Mouse (Mus musculus) heart, adult 18-20 months (tissue): ENCODE data around the gene Olfr1178. TPM values are rescaled to one million over a fixed set of nuclear protein-coding genes. Genes with fewer than 3 reads are reported as not detected.

Experiments
- DNase-seq, 2 experiments: peaks; one replicate each; pipeline ENCODE4 v3.0.0; 2021 to 2022; ENCODE audit warnings: mixed read lengths in 1 of 2
- long read RNA-seq, 2 experiments: library from polyadenylated mRNA; stranded (forward); transcript quantifications; one replicate each; pipeline ENCODE4 v2.0.0; 2021
- total RNA-seq, 2 experiments: library from RNA; stranded (reverse); gene quantifications; 2 replicates each; pipeline ENCODE4 v1.2.3; 2021

The Olfr1178 gene
- total RNA-seq: not detected
- long read RNA-seq, experiment 1: 0 reads
- long read RNA-seq, experiment 2: 0 reads

DNA sequence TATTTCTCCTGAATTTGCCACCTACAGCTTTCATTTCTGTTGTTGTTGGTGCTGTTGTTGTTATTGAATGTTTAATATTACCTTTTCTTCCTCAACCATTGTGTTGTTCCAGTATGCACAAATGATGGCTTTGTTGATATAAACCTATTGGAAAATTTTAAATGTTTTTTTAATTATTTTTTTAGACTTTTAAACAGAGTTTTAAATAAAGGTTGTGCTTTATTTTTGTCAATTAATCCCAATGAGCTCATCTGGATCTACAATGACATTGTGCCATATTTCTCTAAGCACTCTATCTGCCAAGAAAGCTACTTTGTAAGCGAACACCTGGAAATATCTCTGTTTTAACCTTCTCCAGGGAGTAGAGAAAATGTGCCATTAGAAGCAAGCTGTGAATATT is at the start of gene Olfr1178:
Gene Olfr1178, plus strand, starts transcription at position 301 of the 400 bp plus-strand sequence.
- no peak for DNase-seq

DNA sequence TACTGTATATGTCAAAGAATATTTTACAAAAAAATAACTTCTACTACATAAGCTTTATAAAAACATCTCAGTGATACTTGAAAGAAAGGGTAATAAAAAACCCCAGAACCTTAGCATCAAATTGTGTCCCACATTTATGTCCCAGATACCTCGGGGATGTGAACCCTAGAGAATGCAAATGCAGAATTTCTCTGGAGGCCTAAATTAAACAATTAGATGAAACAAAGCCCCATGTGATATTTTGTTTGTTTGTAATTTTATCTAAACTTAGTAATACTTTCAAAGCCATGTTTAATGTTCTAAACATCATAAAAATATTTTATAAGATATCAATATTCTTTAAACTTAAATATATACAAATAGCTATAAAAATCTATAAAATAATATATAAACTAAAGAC is 40.5 kb upstream of the Olfr1178 start, which contains the start of gene Olfr1177-ps:
Gene Olfr1177-ps, minus strand, starts transcription at position 101 of the 400 bp plus-strand sequence.
- no peak for DNase-seq

DNA sequence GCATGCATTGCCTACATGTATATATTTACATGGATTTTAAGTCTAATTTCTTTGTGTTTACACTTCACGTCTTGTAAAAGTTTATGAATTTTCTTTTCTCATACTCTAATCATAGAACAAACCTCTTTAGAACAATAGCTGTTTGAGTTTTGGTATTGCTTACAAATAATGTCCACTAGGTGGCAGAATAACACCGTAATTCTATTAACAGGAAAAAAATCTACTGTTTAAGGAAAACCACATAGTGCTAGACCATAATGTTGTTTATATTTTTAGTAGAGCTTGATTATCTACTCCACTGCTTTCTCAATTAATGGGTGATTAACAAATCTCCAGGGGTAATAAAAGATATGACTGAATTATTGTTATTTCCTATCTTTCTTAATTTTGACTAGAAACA is 30.6 kb upstream of the Olfr1178 start:
- peak in 1 of 2 experiments; percentile 4 for DNase-seq

DNA sequence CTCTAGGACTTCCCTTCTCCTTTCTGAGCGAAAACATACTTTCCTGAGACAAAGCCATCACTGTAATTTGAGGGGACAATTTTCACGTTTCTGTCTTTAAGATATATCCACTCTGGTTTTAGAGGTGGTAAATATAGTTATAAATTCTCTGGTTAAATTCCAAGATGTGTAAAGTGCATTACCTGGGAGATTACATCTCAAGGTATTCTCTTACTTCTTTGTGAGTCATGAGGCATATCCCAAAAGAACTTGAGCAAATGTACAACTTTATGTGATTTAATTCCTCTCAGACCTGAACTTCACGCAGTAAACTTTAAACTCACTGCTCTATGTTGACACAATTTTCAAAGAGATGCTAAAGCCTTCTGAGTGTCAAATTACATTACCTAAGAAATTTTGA is 19.5 kb downstream of the Olfr1178 start, which contains the start of gene Olfr1179:
Gene Olfr1179, minus strand, starts transcription at position 101 of the 400 bp plus-strand sequence.
- DNase-seq: no peak

DNA sequence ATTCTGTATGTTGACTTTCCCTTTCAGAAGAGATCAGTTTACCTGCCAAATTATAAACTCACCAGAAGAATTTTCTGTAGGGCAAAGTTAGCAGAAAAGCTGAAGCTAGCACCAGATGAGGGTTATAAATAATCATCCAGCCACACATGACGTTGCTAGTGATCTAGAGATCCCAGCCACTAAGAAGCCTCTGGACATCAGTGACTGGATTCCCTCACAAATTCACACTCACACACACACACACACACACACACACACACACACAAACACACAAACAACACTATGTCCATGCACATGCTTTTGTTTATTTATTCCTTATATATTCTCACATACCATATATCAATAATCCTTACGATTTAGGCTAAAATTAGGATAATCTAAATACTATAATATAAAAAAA is 32.2 kb downstream of the Olfr1178 start, which contains the start of gene Olfr1180:
Gene Olfr1180, minus strand, starts transcription at position 101 of the 400 bp plus-strand sequence.
- no peak for DNase-seq

DNA sequence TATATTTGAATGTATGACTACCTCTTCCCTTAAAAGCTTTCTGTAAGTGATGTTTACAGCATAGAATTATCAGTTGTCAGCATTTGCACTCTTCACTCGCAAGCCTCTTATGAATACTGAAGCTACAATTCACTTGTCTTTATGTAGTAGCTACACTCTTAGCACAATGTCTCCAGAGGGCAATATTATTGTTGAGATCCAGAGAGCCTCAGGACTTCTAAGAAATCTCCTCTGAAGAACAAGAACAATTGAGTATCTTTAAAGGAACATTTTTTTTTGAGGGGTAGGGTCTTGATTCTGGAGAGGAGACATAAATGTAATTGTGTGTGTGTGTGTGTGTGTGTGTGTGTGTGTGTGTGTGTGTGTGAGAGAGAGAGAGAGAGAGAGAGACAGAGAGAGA is 39.2 kb downstream of the Olfr1178 start, which contains the start of gene Olfr1181:
Gene Olfr1181, minus strand, starts transcription at position 101 of the 400 bp plus-strand sequence.
- no peak for DNase-seq

DNA sequence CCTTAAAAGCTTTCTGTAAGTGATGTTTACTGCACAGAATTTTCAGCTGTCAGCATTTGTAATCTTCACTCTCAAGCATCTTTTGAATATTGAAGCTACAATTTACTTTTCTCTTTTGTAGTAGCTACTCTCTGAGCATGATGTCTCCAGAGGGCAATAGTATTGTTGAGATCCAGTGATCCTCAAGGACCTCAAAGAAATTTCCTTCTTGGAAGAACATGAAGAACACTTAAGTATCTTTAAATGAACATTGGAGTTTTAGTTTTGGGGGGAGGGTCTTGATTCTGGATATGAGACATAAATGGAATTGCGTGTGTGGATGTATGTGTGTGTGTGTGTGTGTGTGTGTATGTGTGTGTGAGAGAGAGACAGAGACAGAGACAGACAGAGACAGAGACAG is 62.2 kb downstream of the Olfr1178 start, which contains the start of gene Gm13757:
Gene Gm13757, minus strand, starts transcription at position 101 of the 400 bp plus-strand sequence.
- DNase-seq: no peak

Other genes with a start within 250 kb of the Olfr1178 start
- not detected for gene Olfr1167, start 231.9 kb upstream of the Olfr1178 start, total RNA-seq
- not detected for gene Olfr1168, start 205.2 kb upstream of the Olfr1178 start, total RNA-seq
- gene Olfr1170, start 158.7 kb upstream of the Olfr1178 start, total RNA-seq: not detected
- not detected for gene Olfr1173, start 107.2 kb upstream of the Olfr1178 start, total RNA-seq
- gene Olfr1174-ps, start 71.9 kb upstream of the Olfr1178 start, total RNA-seq: not detected
- not detected for gene Olfr1175-ps, start 59.8 kb upstream of the Olfr1178 start, total RNA-seq
- not detected for gene Olfr1176, start 50.3 kb upstream of the Olfr1178 start, total RNA-seq
- gene Olfr1177-ps, start 40.6 kb upstream of the Olfr1178 start, total RNA-seq: not detected
- gene Olfr1179, start 19.4 kb downstream of the Olfr1178 start, total RNA-seq: not detected
- gene Olfr1180, start 32.1 kb downstream of the Olfr1178 start, total RNA-seq: not detected
- gene Olfr1181, start 39.1 kb downstream of the Olfr1178 start, total RNA-seq: not detected
- not detected for gene Gm13757, start 62.1 kb downstream of the Olfr1178 start, total RNA-seq
- not detected for gene Olfr1183, start 67.8 kb downstream of the Olfr1178 start, total RNA-seq
- not detected for gene Olfr1184, start 96.5 kb downstream of the Olfr1178 start, total RNA-seq
- not detected for gene Olfr1185-ps1, start 106.3 kb downstream of the Olfr1178 start, total RNA-seq
- gene Olfr1186, start 131.5 kb downstream of the Olfr1178 start, total RNA-seq: not detected
- not detected for gene Olfr1188, start 169.9 kb downstream of the Olfr1178 start, total RNA-seq
- gene Olfr1189, start 199.4 kb downstream of the Olfr1178 start, total RNA-seq: not detected